Mouse (Mus musculus): Measurements from ENCODE around the gene Fcer1a. TPM values are rescaled to one million over a fixed set of nuclear protein-coding genes. Genes with fewer than 3 reads are reported as not detected.
"Not testable (repeated sequence)": the region's sequence is repeated elsewhere in the genome, so short reads cannot be mapped to it uniquely, and the experiment has no call there.

The Fcer1a gene
- polyA plus RNA-seq (2014; fragmentation: Nextera tagmentation; extraction: Ambion mirVana) = not detected in 2 replicates

DNA sequence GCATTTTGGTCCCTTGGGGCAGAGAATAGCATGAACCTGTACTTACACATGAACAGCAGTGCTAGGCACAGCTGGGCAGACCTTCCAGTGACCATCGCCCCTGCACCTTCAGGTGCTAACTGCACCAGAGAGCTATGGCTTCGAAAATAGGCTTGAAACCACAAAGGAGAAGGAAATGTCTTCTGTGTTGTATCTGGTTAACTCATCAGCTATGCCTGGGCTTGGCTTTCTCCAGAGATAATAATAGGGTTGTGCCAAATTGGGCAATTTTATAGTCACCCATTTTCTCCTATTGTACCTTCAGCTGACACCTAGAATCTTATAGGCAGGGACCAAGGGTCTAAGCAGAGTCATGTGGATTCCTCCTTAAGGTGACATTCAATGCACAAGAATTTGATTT lies at the start of gene Fcer1a:
TSS of gene Fcer1a (minus strand) at position 134 of the 400 bp plus-strand sequence.
- WGBS = 88% methylated on average over 2 of the region's 2 CpGs
- no peaks in the 10 kb centered on the region for H3K4me1 ChIP-seq (ENCODE audit: control insufficient read depth, insufficient read depth, low read length)
- ATAC-seq (ENCODE audit: insufficient read depth, low FRiP score, low TSS enrichment) = no peak

GRCm38 (mm10) chr1:173265701-173266100 lies 38.7 kb upstream of the Fcer1a start, which contains the start of gene Olfr418:
Gene Olfr418, plus strand, starts transcription at chr1:173266001.
- Histone ChIP-seq H3K4me3 (ENCODE audit: low read depth, low read length) (no peak within 1 kb of the TSS), H3K27ac (ENCODE audit: low read depth, low read length) (no peak within 1 kb of the TSS), H3K4me1 (ENCODE audit: control insufficient read depth, insufficient read depth, low read length) (no peaks in the 10 kb centered on the region), H3K36me3 (ENCODE audit: control insufficient read depth, insufficient read depth, low read length) (no peaks in the 10 kb centered on the region), H3K4me2 (ENCODE audit: low read depth) (no peak within 1 kb of the TSS), H3K9me3 (ENCODE audit: control insufficient read depth, low read length) (no peaks in the 10 kb centered on the region), H3K27me3 (ENCODE audit: control insufficient read depth, insufficient read depth, low read length) (no peaks in the 10 kb centered on the region), H3K9ac (ENCODE audit: low read length) (no peak within 1 kb of the TSS)
- no peak for DNase-seq (ENCODE audit: low spot score)
- no peak for ATAC-seq (ENCODE audit: insufficient read depth, low FRiP score, low TSS enrichment)

More for the DNA sequence above, at the start of gene Fcer1a:
- no peaks in the 10 kb centered on the region for H3K36me3 ChIP-seq (ENCODE audit: control insufficient read depth, insufficient read depth, low read length)
- H3K27ac ChIP-seq (ENCODE audit: low read depth, low read length) = no peak within 1 kb of the TSS
- H3K9me3 ChIP-seq (ENCODE audit: control insufficient read depth, low read length) = no peaks in the 10 kb centered on the region
- H3K9ac ChIP-seq (ENCODE audit: low read length) = no peak within 1 kb of the TSS
- no peak for DNase-seq (ENCODE audit: low spot score)
- no peak within 1 kb of the TSS for H3K4me3 ChIP-seq (ENCODE audit: low read depth, low read length)
- no peak within 1 kb of the TSS for H3K4me2 ChIP-seq (ENCODE audit: low read depth)
- no peaks in the 10 kb centered on the region for H3K27me3 ChIP-seq (ENCODE audit: control insufficient read depth, insufficient read depth, low read length)

DNA sequence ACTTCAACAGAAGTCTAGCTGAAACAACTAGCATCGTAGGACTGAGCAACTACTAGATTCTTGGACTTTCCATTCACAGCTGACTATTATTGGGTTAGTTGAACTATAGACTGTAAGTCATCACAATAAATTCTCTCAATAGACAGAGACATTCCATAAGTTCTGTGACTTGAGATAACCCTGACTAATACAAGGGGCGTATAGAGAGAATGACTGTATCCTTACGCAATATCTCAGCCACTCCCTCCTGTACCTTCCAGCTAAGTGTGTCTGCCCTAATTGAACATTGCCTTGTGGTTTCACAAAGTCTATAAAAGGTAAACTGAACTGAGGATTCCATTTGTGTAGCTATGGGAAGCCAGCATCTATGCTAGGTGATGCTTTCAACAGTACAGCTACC lies 22.9 kb upstream of the Fcer1a start:
- H3K9me3 ChIP-seq (ENCODE audit: control insufficient read depth, low read length) = no peaks in the 10 kb centered on the region
- no peaks in the 10 kb centered on the region for H3K4me1 ChIP-seq (ENCODE audit: control insufficient read depth, insufficient read depth, low read length)
- H3K4me3 ChIP-seq (ENCODE audit: low read depth, low read length) = no peak overlapping the region
- H3K4me2 ChIP-seq (ENCODE audit: low read depth) = no peak overlapping the region
- 94% methylated on average over 3 of the region's 3 CpGs for WGBS
- no peaks in the 10 kb centered on the region for H3K36me3 ChIP-seq (ENCODE audit: control insufficient read depth, insufficient read depth, low read length)
- ATAC-seq (ENCODE audit: insufficient read depth, low FRiP score, low TSS enrichment) = no peak
- no peak overlapping the region for H3K27ac ChIP-seq (ENCODE audit: low read depth, low read length)
- DNase-seq (ENCODE audit: low spot score) = no peak
- H3K9ac ChIP-seq (ENCODE audit: low read length) = no peak overlapping the region
- no peaks in the 10 kb centered on the region for H3K27me3 ChIP-seq (ENCODE audit: control insufficient read depth, insufficient read depth, low read length)

DNA sequence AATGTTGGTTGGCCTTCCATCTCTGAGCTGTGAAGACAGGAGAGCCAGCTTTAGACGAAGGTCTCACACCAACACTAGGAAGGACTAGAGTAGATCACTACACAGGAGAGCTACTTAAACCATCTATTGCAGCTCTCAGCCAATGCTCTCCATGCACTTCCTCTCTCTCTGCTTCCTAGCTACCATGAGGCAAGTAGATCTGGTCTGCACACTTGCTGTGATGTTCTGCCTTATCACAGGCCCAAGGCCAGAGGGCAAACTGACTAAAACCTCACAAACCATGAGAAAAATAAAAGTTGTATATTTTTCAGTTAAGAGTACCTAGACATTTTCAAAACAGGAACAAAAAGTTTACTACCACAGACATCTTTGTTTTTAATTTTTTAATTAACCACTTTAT lies 10.0 kb upstream of the Fcer1a start:
- H3K27ac ChIP-seq (ENCODE audit: low read depth, low read length); DNase-seq (ENCODE audit: low spot score); ATAC-seq (ENCODE audit: insufficient read depth, low FRiP score, low TSS enrichment); H3K27me3 ChIP-seq (ENCODE audit: control insufficient read depth, insufficient read depth, low read length); H3K9me3 ChIP-seq (ENCODE audit: control insufficient read depth, low read length); H3K4me2 ChIP-seq (ENCODE audit: low read depth); H3K36me3 ChIP-seq (ENCODE audit: control insufficient read depth, insufficient read depth, low read length); H3K9ac ChIP-seq (ENCODE audit: low read length); H3K4me1 ChIP-seq (ENCODE audit: control insufficient read depth, insufficient read depth, low read length); H3K4me3 ChIP-seq (ENCODE audit: low read depth, low read length): not testable (repeated sequence)
- 83% methylated on average over 1 of the region's 1 CpGs for WGBS

DNA sequence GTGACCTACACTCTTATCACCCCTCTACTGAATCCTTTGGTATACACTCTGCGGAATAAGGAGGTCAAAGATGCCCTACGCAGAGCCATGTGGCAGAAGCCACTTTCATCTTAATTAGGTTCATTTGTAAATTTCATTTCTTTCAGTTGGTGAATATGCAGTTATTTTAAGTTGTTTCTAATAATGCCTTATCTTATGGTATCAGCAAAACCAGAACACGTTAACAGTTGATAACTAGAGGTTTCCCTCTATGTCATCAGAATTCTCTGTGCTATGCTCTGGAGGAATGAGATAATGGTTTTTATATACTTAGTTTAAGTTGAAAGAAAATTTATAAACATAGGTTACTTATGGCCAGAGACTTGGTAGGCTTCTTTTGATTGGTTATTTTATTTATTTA lies 10.5 kb downstream of the Fcer1a start:
- no peaks in the 10 kb centered on the region for H3K4me1 ChIP-seq (ENCODE audit: control insufficient read depth, insufficient read depth, low read length)
- H3K4me3 ChIP-seq (ENCODE audit: low read depth, low read length) = no peak overlapping the region
- DNase-seq (ENCODE audit: low spot score) (no peak), ATAC-seq (ENCODE audit: insufficient read depth, low FRiP score, low TSS enrichment) (no peak)
- no peak overlapping the region for H3K4me2 ChIP-seq (ENCODE audit: low read depth)
- WGBS = 94% methylated on average over 3 of the region's 3 CpGs
- no peaks in the 10 kb centered on the region for H3K27me3 ChIP-seq (ENCODE audit: control insufficient read depth, insufficient read depth, low read length)
- H3K36me3 ChIP-seq (ENCODE audit: control insufficient read depth, insufficient read depth, low read length) = no peaks in the 10 kb centered on the region
- H3K27ac ChIP-seq (ENCODE audit: low read depth, low read length) = no peak overlapping the region
- no peaks in the 10 kb centered on the region for H3K9me3 ChIP-seq (ENCODE audit: control insufficient read depth, low read length)
- H3K9ac ChIP-seq (ENCODE audit: low read length) = no peak overlapping the region

DNA sequence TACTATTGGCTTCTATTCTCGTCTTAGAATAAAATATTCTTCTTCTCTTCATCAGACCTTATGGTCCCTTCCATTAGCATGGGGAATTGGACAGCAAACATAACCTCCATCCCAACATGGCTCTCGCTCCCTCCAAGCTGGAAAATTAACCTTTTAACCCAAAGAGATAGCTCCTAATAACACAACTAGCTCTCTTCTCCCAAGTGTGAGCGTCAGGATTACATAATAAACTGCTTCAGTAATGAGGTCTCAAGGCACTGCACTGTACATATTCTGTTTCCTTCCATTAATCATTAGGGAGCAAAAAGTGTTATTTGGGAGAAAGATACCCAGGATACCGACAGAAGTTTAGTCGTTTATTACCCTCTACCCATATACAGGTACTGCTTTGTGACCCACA lies 14.9 kb downstream of the Fcer1a start, which contains the start of gene Olfr1404:
TSS of gene Olfr1404 (plus strand) at position 301 of the 400 bp plus-strand sequence.
- Histone ChIP-seq H3K4me1 (ENCODE audit: control insufficient read depth, insufficient read depth, low read length) (no peaks in the 10 kb centered on the region), H3K9me3 (ENCODE audit: control insufficient read depth, low read length) (no peaks in the 10 kb centered on the region), H3K36me3 (ENCODE audit: control insufficient read depth, insufficient read depth, low read length) (no peaks in the 10 kb centered on the region), H3K4me3 (ENCODE audit: low read depth, low read length) (no peak within 1 kb of the TSS), H3K9ac (ENCODE audit: low read length) (no peak within 1 kb of the TSS), H3K27me3 (ENCODE audit: control insufficient read depth, insufficient read depth, low read length) (no peaks in the 10 kb centered on the region), H3K4me2 (ENCODE audit: low read depth) (no peak within 1 kb of the TSS), H3K27ac (ENCODE audit: low read depth, low read length) (no peak within 1 kb of the TSS)
- DNase-seq (ENCODE audit: low spot score) (no peak), ATAC-seq (ENCODE audit: insufficient read depth, low FRiP score, low TSS enrichment) (no peak)
- WGBS = 82% methylated on average over 5 of the region's 5 CpGs

DNA sequence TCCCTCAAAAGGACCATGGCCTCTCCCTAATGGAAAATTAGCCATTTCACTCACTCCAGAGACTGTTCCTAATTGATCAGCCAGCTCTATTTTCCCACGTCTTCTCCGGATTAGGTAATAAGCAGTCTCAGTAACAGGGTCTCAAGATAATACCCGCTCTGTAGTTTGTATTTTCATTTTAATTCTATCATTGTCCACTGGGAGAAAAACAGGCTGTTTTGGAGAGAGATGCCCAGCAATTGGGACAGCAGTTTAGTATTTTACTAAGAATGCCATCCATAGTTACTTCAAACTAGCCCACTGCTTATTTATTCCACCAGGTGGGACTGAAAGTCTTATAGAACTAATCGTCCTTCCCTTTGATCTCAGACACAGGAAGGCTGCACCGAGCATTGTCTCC lies 29.5 kb downstream of the Fcer1a start, which contains the start of gene Olfr218:
TSS of gene Olfr218 (plus strand) at position 301 of the 400 bp plus-strand sequence.
- WGBS = 84% methylated on average over 5 of the region's 5 CpGs
- no peak for ATAC-seq (ENCODE audit: insufficient read depth, low FRiP score, low TSS enrichment)

DNA sequence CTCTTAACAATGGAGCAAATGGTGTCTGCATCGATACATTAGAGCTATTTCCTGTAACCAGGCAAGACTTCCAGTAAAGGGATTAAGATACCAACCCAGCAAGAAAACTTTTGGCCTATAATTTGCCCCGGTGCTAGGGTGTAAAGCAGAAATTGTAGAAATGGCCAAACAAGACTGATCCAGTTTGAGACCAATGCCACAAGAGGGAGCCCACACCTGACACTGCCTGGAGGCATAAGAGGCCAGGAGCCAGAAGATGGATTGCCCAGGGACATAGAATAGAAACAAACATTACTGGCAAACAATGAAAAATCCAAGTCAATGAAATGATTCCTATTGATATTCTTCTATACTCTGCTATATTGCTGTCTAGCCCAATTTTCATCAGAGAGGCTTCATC lies 30.7 kb downstream of the Fcer1a start:
- no peaks in the 10 kb centered on the region for H3K27me3 ChIP-seq (ENCODE audit: control insufficient read depth, insufficient read depth, low read length)
- H3K4me3 ChIP-seq (ENCODE audit: low read depth, low read length) = no peak overlapping the region
- no peak overlapping the region for H3K9ac ChIP-seq (ENCODE audit: low read length)
- no peak overlapping the region for H3K27ac ChIP-seq (ENCODE audit: low read depth, low read length)
- ATAC-seq (ENCODE audit: insufficient read depth, low FRiP score, low TSS enrichment) (no peak), DNase-seq (ENCODE audit: low spot score) (no peak)
- no peak overlapping the region for H3K4me2 ChIP-seq (ENCODE audit: low read depth)
- no peaks in the 10 kb centered on the region for H3K9me3 ChIP-seq (ENCODE audit: control insufficient read depth, low read length)
- no peaks in the 10 kb centered on the region for H3K36me3 ChIP-seq (ENCODE audit: control insufficient read depth, insufficient read depth, low read length)
- WGBS = 89% methylated on average over 2 of the region's 2 CpGs
- H3K4me1 ChIP-seq (ENCODE audit: control insufficient read depth, insufficient read depth, low read length) = no peaks in the 10 kb centered on the region

More for the DNA sequence above, 29.5 kb downstream of the Fcer1a start, which contains the start of gene Olfr218:
- Histone ChIP-seq H3K4me3 (ENCODE audit: low read depth, low read length) (no peak within 1 kb of the TSS), H3K27me3 (ENCODE audit: control insufficient read depth, insufficient read depth, low read length) (no peaks in the 10 kb centered on the region), H3K27ac (ENCODE audit: low read depth, low read length) (no peak within 1 kb of the TSS), H3K4me1 (ENCODE audit: control insufficient read depth, insufficient read depth, low read length) (no peaks in the 10 kb centered on the region), H3K9me3 (ENCODE audit: control insufficient read depth, low read length) (no peaks in the 10 kb centered on the region), H3K36me3 (ENCODE audit: control insufficient read depth, insufficient read depth, low read length) (no peaks in the 10 kb centered on the region), H3K9ac (ENCODE audit: low read length) (no peak within 1 kb of the TSS), H3K4me2 (ENCODE audit: low read depth) (no peak within 1 kb of the TSS)
- no peak for DNase-seq (ENCODE audit: low spot score)

DNA sequence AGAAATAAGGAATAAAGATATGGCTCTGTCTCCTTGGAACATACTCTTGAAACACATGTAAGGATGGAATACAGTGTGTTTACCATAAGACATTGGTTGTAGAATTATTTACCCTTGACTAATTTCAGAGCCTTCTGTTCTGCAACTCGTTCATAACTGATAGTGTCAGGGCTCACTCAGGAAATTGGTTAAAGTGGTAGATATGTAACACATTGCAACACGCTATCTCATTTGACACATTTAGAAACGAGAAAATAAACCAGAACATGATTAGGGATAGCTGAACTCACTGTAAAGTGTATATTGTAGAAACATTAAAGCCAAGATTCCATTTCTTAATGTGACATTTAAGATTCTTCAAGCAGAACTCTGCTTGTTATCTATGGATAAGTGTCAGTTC lies 35.0 kb downstream of the Fcer1a start:
- H3K4me3 ChIP-seq (ENCODE audit: low read depth, low read length) = no peak overlapping the region
- no peak overlapping the region for H3K9ac ChIP-seq (ENCODE audit: low read length)
- no peaks in the 10 kb centered on the region for H3K9me3 ChIP-seq (ENCODE audit: control insufficient read depth, low read length)
- H3K4me2 ChIP-seq (ENCODE audit: low read depth) = no peak overlapping the region
- 85% methylated on average over 3 of the region's 3 CpGs for WGBS
- ATAC-seq (ENCODE audit: insufficient read depth, low FRiP score, low TSS enrichment) = no peak
- no peaks in the 10 kb centered on the region for H3K4me1 ChIP-seq (ENCODE audit: control insufficient read depth, insufficient read depth, low read length)
- DNase-seq (ENCODE audit: low spot score) = no peak
- no peaks in the 10 kb centered on the region for H3K27me3 ChIP-seq (ENCODE audit: control insufficient read depth, insufficient read depth, low read length)
- H3K36me3 ChIP-seq (ENCODE audit: control insufficient read depth, insufficient read depth, low read length) = no peaks in the 10 kb centered on the region
- H3K27ac ChIP-seq (ENCODE audit: low read depth, low read length) = no peak overlapping the region
